Mouse (Mus musculus) T-helper 1 cell (primary cell): ENCODE measurements around the gene Zfp62.

Source experiments
- in situ Hi-C: fragments of 300-600 bp; cut with MboI, MseI; formaldehyde crosslinking; loops from one replicate; pipeline ENCODE4 v1.15.1; 2025; ENCODE audit warnings: high pct_unique_total_duplicates

Zfp62 gene

DNA sequence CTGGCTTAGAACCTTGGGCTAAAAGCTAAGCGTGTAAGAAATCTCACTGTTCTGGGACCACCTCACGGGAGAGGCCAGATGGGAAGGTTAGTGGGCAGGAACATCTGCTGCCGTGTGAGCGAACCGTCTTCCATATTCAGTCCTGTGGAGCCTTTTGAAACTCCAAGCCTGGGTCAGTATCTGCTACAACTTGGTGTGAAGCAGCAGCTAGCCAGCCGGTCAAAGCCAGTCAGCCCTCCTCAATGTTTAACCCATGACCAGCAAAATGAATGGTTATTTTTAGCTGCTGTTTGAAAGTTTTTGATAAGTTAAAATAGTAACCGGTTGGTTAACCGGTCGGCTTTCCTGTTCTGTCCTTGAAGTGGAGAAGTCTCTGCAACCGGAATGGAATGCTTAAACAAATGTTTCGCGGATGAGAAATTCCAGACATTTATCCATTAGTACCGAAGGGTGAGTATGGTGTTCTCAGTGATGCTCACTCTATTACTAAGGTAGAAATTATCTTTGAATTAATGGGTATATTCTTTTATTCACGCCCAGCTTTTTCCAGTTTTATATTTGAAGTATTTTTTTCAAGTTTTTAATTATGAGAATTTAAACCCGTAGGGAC is 65.0 kb downstream of the Zfp62 start:
- in situ Hi-C loops, result no loop called here
